Mouse (Mus musculus): ENCODE results near the gene Rpl13a.
"Not testable (repeated sequence)": the region's sequence is repeated elsewhere in the genome, so short reads cannot be mapped to it uniquely, and the experiment has no call there.

Rpl13a gene

DNA sequence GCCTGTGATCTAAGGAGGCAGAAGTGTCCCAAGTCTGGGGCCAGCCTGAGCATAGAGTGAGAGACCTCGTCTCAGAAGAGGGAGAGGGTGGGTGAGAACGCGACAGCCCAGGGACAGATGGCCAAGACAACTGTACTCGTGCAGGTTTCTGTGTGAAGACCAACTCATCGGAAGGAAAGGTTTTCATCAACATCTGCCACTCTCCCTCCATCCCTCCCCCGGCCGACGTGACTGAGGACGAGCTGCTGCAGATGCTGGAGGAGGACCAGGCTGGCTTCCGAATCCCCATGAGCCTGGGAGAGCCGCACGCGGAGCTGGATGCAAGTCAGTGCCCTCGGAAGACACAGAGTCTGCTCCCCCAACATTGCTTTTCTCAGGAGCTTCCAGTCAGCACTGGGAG, 28.9 kb upstream of the Rpl13a start:
- DNase-seq (ENCODE audit: low read depth in 2 of 2, low spot score in 2 of 2) = no peak

DNA sequence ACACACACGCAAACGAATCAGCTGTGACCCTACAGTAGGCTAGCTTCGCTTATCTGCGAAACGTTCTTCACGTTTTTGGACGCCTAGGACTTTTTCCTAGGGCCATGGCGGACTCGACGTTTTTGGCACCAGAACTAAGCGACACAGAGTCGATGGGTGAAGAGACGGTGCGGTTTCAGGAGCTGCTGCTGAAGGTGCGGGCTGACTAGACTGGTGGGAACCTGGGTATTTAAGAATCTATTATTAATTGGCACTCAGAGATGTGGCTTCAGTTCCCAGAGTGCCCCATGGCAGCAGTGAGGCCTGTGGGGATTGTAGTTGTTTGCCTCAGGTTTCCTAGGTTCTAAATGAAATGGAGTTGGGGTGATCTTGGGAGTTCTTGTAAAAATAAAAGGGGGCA, 27.6 kb upstream of the Rpl13a start:
- DNase-seq (ENCODE audit: low read depth in 2 of 2, low spot score in 2 of 2) = no peak

DNA sequence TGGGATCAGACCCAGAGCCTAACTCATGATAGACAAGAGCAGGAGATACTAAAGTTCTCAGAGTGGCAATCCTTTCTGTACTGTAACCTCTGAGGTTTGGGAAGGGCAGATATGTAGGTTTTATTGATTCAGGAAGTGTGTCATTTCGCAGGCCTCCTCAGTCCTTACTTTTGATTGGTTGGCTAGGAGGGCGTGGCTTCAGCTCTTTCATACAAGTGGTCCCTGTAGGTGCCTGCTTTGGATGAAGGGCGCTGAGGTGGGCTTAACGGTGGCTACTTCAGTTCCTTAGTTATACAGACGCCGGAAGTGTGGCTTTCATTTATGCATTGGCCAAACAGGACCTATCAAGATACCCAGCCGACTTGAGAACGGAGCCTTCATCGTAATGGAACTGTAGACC, 27.0 kb upstream of the Rpl13a start:
- no peak for DNase-seq (ENCODE audit: low read depth in 2 of 2, low spot score in 2 of 2)

DNA sequence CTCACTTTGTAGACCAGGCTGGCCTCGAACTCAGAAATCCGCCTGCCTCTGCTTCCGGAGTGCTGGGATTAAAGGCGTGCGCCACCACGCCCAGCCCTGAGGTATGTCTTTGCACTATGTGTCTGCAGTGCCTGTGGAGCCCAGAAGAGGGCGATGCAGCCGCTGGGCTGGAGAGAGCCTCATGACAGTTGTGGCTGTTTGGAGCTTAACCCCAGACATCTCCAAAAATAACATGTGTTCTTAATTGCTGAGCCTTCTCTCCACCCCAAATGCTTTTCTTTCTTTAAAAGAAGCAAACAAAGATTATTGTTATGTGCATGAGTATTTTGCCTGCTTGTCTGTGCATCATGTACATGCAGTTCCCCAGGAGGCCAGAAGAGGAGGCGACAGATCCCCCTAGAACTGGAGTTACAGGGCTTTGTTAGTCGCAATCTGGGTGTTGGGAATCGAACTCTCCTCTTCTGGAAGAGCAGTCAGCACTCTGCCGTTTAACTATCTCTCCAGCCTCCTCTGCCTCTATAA, 26.5 kb upstream of the Rpl13a start:
- peak; percentile 47 to 59 for DNase-seq (ENCODE audit: low read depth in 2 of 2, low spot score in 2 of 2)

DNA sequence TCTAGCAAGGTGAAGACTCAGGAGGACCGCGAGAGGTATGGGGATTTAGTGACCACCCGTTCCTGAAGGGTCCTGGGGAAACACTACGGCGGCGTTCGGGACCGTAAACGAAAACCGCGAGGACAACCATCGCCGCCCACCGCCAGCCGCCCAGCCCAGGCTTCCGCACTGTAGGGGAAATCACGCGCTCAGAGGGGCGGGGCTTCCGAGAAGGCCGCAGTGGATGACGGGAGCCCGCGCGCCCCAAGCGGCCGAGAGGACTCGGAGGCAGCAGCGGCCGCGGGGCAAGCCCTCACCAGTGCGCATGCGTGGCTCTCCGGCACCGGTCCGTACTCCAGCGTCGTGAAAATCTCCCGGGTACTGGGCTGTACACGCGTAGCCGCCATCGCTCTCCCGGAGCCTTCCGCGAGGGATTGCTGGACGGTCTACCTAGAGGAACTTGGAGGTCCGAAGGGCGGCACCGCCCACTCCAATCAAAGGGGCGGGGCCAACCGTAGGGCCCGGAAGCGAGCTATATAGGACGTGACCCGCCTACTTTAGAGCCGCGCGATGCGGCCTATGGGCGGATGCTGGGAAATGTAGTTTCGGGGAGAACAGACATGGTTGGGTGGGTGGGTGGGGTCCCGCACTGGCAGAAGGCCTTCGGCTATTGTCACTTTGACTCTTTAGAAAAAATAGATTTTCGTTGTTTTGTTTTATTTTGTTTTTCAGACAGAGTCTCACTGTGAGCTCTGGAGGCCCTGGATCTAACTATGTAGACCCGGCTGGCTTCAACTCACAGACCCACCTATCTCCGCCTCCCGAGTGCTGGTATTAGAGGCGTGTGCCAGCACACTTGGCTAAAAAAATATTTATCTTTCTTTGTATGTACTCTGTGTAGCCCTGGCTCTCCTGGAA, 25.8 kb upstream of the Rpl13a start, which contains the start of the genes Pih1d1 and Aldh16a1:
Pih1d1 (plus strand) TSS at position 208 of the 897 bp plus-strand sequence.
Aldh16a1 (minus strand) TSS at position 489 of the 897 bp plus-strand sequence.
- peak; percentile 96 to 98 for DNase-seq (ENCODE audit: low read depth in 2 of 2, low spot score in 2 of 2)

DNA sequence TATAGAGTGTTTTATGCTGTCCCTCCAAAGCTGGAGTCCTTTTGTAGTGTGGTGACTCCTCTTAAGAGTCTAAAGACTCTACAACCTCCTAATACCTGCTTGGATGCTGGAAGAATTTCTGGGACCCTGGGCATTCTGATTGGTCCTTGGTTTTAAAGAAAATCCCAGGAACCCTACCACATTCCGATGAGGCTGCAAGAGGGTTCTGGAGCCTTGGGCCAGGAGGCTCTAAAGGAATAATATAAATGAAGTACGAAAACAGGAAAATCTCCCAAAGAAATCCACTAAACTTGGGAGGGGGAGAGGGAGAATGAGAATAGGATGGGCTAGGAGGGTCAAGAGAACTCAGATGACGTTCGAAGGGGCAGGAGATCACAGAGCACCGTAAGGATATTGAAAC, 25.0 kb upstream of the Rpl13a start:
- DNase-seq (ENCODE audit: low read depth in 2 of 2, low spot score in 2 of 2) = no peak

DNA sequence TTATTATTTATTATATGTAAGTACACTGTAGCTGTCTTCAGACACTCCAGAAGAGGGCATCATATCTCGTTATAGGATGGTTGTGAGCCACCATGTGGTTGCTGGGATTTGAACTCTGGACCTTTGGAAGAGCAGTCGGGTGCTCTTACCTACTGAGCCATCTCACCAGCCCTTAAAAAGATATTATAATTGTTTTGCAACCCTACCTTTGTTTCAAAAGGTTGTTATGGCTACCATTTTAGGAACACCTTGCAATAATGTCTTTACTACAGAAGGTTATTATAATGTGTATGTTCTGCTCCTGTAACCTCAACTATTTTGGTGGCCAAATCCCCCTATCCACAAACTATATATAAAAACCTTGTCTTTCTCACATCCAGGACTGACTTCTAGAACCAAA, 24.5 kb upstream of the Rpl13a start:
- not testable (repeated sequence) for DNase-seq (ENCODE audit: low read depth in 2 of 2, low spot score in 2 of 2)

DNA sequence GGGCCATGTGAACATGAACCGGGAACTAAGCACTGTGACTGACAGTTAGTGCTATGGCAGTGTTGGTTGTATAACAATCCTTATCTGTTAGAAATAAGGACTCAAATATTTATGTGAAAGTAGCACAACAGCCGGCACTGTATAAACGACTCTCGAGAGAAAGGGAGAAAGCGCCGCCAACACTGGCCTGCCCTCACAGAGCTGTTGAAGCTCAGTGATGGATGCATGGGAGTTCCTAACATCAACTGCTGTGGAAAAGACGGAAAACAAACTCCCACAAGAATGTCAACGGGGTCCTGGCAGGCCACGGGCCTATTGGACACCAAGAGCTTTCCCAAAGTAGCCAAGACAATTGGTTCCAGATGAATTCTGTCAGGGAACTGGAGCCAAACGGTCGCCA, 22.7 kb upstream of the Rpl13a start:
- DNase-seq (ENCODE audit: low read depth in 2 of 2, low spot score in 2 of 2) = no peak

DNA sequence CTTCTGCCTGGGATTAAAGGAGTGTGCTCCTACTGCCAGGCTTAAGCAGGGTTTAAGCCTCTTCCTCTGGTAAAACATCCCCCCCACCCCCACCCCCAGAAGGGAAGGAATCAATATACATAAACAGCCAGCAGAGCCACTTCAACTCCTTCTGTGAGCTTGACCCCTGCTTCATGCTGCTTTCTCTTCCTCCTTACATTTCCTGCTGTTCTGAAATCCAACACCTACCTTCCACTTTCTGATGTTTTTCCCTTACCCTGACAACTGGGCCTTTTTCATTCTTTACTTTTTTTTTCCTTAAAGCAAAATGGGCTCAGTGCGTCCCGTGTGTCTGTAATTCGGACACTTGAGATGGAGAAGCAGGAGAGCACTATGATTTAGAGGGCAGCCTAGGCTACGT, 21.8 kb upstream of the Rpl13a start:
- DNase-seq (ENCODE audit: low read depth in 2 of 2, low spot score in 2 of 2) = no peak

DNA sequence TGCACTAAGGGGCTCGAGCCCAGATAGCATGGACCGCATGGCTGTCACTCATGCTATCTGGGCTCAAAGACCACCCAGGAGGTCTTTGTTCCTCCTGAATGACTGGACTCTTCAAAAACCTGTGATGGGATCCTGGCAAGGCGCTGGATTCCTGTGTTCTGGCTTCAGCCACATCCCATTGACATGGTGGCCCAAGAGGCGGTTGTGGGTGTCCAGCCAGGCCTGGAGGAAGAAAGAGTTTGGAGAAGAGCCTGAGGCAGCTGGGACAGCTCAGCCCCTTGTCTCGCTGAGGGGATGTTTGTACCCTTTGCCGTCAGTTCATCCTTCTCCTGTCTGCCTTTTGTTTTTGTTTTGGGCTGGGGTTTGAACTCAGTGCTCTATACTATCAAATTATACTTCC, 21.0 kb upstream of the Rpl13a start:
- DNase-seq (ENCODE audit: low read depth in 2 of 2, low spot score in 2 of 2) = no peak

DNA sequence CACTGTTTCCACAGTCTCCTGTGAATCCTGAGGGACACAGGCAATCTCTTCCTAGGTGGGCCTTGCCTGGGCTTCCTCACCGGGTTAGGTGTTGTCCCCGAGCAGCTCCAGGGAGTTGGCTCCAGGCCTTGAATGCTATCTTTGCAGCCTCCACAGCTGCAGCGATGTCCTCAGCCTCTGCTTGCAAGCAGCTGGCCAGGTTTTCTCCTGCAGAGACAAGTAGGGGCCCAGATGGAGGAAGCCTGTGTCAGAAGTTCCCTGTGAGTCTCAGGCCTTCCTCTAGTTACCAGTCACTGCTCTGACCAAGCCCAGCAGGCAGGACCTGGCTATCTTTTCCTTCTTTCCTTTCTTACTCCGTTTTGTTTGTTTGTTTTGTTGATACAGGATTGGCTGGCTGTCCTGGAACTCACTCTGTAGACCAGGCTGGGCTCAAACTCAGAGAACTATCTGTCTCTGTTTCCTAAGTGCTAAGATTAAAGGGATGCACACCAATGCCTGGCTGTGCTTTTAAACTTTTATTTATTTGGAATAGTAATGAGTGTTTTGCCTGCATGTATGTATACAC, 20.1 kb upstream of the Rpl13a start:
- no peak for DNase-seq (ENCODE audit: low read depth in 2 of 2, low spot score in 2 of 2)

DNA sequence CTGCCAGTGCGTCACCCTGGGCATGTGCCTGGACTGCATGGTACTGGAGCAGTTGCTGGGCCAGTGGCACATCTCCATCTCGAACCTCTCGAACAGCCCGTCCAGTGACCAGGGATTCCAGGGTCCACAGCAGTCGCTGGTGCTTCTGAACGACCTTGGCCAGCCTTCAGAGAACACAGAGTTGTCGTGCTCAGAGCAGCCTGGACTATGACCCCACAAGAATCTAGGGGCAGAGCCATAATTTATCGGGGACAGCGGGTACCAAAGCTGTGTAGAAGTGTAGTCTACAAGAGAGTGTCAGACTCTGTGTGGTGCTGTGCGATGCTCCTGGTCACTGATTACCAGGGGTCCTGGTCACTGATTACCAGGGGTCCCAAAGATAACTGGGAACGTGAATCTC, 19.3 kb upstream of the Rpl13a start:
- DNase-seq (ENCODE audit: low read depth in 2 of 2, low spot score in 2 of 2) = no peak

DNA sequence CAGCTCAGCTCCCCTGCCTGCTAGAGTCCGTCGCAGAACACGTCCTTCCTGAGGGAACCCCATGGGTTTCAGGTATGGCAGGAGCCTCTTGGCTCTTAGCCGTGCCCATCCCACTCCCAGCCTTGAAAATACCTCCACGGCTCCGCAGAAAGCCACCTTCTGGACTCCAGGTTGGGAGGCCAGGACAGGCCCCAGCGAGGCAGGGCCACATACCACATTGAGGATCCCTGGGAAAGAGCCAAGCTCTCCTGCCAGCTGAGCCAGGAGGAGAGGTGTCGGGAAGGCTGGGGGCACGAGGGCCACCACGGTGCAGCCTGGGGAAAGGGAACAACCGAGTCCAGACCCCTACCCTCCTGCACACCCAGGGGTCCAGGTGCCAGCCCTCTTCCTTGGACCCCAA, 18.7 kb upstream of the Rpl13a start:
- no peak for DNase-seq (ENCODE audit: low read depth in 2 of 2, low spot score in 2 of 2)

DNA sequence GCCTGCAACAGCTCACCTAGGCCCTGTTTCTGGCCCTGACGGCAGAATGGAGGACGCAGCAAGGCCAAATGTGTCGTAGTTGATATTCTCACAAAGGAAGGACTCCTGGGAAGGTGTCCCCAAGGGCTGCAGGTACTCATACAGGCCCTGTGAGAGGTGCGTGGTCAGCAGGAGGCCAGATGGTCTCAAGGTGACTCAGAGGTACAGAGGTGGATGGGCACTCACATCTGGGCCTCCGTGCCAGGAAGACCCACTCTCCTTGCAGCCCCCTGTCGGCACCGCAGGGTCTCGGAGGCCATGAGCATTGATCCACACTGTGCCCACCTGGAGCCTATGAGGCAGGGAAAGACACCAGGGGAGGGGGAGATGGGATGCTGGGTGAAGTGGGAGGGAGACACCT, 16.9 kb upstream of the Rpl13a start:
- no peak for DNase-seq (ENCODE audit: low read depth in 2 of 2, low spot score in 2 of 2)

DNA sequence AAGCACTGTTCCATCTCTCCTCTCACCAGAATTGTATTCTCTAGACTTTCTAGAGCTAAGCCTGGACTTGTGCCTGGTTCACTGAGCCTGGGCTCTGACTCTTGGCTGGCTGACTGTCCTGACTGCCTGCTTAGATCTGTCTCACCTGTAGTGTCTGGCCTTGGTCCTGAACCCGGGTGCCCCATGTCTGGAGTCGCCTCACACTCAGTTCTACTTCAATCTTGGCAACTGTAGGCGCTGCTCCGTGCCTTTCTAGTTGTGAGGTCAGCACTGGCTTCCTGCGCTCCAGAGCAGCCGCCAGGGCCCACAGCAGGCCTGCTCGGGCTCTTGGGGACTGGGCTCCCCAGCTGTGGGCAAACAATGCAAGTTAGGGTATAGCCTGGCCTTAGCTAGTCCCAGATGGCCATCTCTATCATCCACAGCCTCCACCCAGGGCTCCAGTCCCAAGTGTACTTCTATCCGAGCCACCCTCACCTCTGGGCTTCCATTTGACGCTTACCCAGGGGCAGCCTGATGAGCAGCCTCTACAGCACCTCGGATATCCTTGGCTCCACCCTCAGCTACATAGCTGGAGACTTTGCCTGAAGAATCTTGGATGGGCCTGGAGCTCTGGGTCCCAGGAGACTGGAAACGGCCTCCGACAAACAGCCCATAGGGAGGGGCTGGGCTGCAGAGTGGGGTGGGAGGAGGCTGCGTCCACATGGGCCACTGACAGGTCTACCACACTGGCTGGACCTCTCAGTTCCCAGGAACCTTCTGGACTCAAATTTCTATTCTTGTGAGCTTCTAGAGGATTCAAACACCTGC, 16.0 kb upstream of the Rpl13a start:
- DNase-seq (ENCODE audit: low read depth in 2 of 2, low spot score in 2 of 2) = no peak

DNA sequence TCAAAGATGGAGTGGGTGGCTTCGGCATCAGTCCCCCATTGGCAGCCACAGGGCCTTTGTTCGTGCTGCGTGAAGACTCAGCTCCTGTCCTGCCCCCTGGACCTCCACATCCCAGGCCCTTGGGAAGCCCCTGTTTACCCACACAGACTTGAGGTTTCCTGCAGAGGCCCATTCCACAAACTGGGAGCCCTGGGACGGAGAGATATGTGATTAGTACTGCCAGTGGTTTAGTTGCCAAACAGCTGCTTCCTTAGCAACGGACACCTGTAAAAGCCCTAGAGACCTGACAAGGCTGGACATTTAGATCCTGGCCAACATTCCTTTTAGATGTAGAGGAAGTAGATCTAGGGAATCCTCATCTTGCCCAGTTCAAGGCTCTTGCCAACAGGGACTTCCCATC, 13.4 kb upstream of the Rpl13a start:
- no peak for DNase-seq (ENCODE audit: low read depth in 2 of 2, low spot score in 2 of 2)

DNA sequence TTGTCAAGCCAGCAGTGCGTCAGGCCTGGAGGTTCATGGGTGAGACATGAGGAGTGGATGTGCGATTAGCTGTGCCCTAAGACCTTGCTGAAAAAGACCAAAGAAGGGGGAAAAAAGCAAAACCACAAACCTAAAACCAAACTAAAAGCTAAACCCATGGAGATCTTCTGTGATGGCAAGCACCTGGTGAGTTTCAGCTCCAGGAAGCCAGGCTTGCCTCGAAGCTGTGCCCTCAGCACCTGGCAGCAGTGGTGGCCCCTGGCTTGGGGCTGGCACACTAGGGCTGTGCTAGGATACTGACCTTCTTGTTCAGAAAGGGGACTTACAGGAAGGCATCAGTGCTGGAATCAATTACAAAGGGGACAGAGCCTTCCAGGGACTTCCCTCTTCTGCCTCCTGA, 12.8 kb upstream of the Rpl13a start:
- no peak for DNase-seq (ENCODE audit: low read depth in 2 of 2, low spot score in 2 of 2)

DNA sequence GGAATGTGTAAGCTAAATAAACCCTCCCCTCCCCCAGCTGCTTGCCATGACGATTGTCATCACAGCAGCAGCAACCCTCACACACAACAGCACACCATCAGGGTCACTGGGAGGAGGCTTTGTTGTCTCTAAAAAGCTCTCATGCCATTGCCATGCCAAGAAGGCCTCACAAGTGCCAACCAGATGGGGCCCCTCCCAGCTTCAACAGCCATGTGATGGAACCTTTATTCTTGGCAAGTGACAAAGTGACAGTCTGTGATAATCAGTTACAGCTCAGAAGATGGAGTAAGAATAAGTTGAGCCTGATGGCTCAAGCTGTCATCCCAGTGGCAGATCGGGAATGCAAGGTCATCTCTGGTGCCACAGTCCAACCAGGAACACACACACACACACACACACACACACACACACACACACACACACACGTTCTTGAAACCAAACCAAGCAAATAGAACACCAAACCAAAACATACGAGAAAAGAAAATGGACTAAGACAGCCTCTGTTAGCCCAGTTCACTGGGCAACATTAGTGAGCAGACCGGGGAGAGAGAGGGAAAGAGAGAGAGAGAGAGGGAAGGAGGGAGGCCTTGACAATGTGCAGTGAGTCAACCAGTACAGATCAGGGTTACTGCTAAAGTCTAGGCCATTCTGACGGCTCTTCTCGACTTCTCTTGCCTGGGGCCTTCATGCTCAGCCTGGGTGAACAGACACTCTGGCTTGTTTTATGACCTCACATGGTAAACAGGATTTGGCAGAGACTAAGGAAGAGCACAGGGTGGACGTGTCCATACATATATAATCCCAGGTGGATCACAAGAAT, 11.6 kb upstream of the Rpl13a start:
- DNase-seq (ENCODE audit: low read depth in 2 of 2, low spot score in 2 of 2) = no peak

DNA sequence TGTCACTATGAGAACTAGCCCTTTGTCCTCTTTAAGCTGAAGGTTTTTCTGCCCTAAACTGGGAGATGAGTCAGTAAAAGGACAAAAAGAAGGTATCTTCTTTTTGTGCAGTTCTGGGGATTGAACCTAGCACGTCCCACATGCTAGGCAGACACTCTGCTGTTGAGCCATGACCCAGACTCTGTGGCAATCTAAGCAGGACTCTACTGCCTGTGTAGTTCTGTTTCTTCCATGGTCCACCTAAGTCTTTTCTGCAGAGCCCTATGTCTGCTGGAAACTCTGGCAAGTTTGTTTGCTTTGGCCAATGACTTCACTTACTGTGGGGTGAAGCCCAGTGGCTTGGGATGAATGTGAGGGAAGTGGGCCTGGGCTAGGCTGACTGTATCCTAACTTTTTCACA, 9.8 kb upstream of the Rpl13a start:
- DNase-seq (ENCODE audit: low read depth in 2 of 2, low spot score in 2 of 2) = no peak

DNA sequence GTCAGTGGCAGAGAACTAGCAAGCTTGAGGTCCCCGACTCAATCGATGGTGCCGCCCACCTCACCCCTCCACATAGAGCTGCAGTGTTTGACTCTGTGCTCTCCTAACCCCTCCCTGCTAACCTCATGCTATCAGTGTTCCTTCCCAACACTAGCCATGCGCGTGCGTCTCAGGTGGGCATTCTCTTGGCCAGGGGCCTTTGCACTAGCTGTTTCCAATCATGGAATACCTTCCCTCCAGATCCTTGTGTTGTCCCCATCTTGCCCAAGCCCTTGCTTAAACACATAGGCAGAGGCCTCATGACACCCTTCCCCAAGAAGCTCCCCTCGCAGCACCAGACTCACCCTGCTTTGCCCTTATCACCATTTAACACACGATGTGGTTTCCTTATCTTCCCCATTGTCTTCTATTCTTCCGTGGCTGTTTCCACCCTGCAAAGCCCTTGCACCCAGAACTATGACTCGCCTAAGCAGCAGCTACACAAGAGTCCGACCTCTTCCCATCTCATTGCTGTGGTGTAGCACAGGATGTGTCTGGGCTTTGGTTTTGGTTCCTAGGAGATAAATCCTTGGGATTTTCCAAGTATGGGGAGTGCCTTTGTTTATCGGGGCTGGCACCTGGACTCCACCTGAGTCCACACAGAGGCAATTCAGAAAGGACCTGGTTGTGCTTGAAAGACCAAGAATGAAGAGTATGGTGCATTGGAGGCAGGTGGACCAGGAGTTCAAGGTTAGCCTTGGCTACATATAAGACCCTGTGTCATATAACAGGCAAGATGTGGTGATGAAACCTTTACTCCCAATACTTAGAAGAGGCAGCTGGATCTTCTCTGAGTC, 8.8 kb upstream of the Rpl13a start:
- no peak for DNase-seq (ENCODE audit: low read depth in 2 of 2, low spot score in 2 of 2)
